Mouse (Mus musculus) lung, postnatal 0 days (tissue): ENCODE measurements around the gene A730049H05Rik.

Source experiments
- CTCF ChIP-seq: IDR thresholded peaks from 2 replicates; pipeline ENCODE4 v1.5.1; 2016; ENCODE audit warnings: antibody characterized with exemption, mild to moderate bottlenecking
- EP300 ChIP-seq: IDR thresholded peaks from 2 replicates; pipeline ENCODE4 v1.6.1; 2016; ENCODE audit warnings: antibody characterized with exemption, mild to moderate bottlenecking, control low read depth

DNA sequence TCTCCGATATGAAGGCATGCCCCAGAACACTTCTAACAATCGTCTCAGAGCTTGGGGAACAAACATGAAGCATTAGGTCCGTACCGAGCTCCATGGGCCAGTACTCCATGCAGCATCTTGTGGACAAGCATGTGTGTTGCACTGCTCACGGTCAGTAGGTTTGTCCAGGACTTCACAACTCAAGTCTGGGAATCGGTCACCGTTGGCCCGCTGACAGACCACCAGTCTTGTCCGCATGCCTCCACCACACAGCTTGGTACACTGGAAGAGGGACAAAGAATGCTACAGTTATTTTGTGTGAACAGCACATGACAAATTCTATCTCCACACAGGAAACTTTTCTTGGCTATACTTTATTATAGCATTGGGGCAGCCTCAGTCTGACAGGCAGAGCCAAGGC lies 32.9 kb downstream of the A730049H05Rik start:
- peak; percentile 20; the same call in 1 of the 2 replicates for TF ChIP-seq CTCF
- TF ChIP-seq EP300, result no peak
